ENCODE assay signal across 7 mouse cellular contexts in the genomic region with DNA sequence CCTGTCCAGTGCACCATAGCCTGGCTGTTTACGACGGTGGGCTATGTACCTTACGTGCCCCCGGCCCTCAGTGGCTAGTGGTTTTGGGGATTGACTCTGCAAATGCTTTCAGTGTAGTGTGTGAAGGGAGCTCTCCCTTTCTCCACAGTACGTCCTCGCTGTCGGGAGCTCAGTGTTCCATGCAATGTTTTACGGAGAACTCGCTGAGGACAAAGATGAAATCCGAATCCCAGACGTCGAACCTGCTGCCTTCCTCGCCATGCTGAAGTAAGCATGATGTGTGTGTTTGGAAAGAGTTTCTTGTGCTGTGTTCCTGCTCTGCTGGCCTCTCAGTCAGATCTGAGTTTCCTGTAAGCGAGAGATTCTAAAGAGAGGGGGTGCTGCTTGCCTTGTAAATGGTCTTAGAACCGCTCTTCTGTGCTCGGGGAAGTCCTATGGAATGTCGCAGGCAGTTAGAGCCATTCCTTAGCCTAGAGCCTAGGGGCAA. TPM values are rescaled to one million over a fixed set of nuclear protein-coding genes. Genes with fewer than 3 reads are reported as not detected.
A peak's percentile ranks its signal among the peaks of the same experiment; 100 is the strongest.
DNase-seq lines count a peak whose midpoint lies in the region; ATAC-seq and TF ChIP-seq lines count a peak whose summit lies in the region.

No protein-coding gene starts in this region.

- H3K9me3 ChIP-seq in midbrain, embryonic 12.5 days, result no peaks in the 10 kb centered on the region
- H3K9me3 ChIP-seq in midbrain, embryonic 11.5 days (ENCODE audit: control insufficient read depth, low read length), result no peaks in the 10 kb centered on the region
- H3K9me3 ChIP-seq in embryonic facial prominence, embryonic 12.5 days, result no peaks in the 10 kb centered on the region
- H3K9me3 ChIP-seq in hindbrain, embryonic 15.5 days, result no peaks in the 10 kb centered on the region
- no peaks in the 10 kb centered on the region for H3K9me3 ChIP-seq in midbrain, postnatal 0 days (ENCODE audit: low read length)

- H3K27ac ChIP-seq in midbrain, embryonic 12.5 days (replicated peaks), result no peak overlapping the region
- H3K27ac ChIP-seq in midbrain, embryonic 11.5 days (ENCODE audit: low read depth, low read length), result no peak overlapping the region
- peak overlapping the region; percentile 63; the same call in 1 of the 2 replicates for H3K27ac ChIP-seq in embryonic facial prominence, embryonic 12.5 days
- peak overlapping the region; percentile 78 for H3K27ac ChIP-seq in hindbrain, embryonic 15.5 days (replicated peaks)
- H3K27ac ChIP-seq in midbrain, postnatal 0 days (ENCODE audit: low read depth, low read length), result peak overlapping the region; percentile 55

- H3K9ac ChIP-seq in midbrain, embryonic 12.5 days (replicated peaks), result no peak overlapping the region
- H3K9ac ChIP-seq in midbrain, embryonic 11.5 days (ENCODE audit: low read length), result no peak overlapping the region
- H3K9ac ChIP-seq in embryonic facial prominence, embryonic 12.5 days, result peak overlapping the region; percentile 29; the same call in 1 of the 2 replicates
- H3K9ac ChIP-seq in hindbrain, embryonic 15.5 days, result peak overlapping the region; percentile 50
- peak overlapping the region; percentile 62 for H3K9ac ChIP-seq in midbrain, postnatal 0 days (replicated peaks; ENCODE audit: low read length, poor library complexity, severe bottlenecking)

- peak overlapping the region; percentile 46 for H3K4me2 ChIP-seq in midbrain, embryonic 12.5 days (replicated peaks)
- no peak overlapping the region; the same call in 1 of the 2 replicates for H3K4me2 ChIP-seq in midbrain, embryonic 11.5 days
- peak overlapping the region; percentile 50 for H3K4me2 ChIP-seq in embryonic facial prominence, embryonic 12.5 days (replicated peaks)
- H3K4me2 ChIP-seq in hindbrain, embryonic 15.5 days, result peak overlapping the region; percentile 69
- peak overlapping the region; percentile 63 for H3K4me2 ChIP-seq in midbrain, postnatal 0 days (ENCODE audit: low read depth, low read length, poor library complexity, severe bottlenecking)

- TF ChIP-seq CTCF in midbrain, postnatal 0 days (IDR thresholded peaks at IDR 0.05), result peak; percentile 67

- no peaks in the 10 kb centered on the region for H3K27me3 ChIP-seq in midbrain, embryonic 12.5 days
- no peaks in the 10 kb centered on the region for H3K27me3 ChIP-seq in midbrain, embryonic 11.5 days (ENCODE audit: control insufficient read depth, insufficient read depth, low read length)
- H3K27me3 ChIP-seq in embryonic facial prominence, embryonic 12.5 days, result no peaks in the 10 kb centered on the region
- no peaks in the 10 kb centered on the region for H3K27me3 ChIP-seq in hindbrain, embryonic 15.5 days
- H3K27me3 ChIP-seq in midbrain, postnatal 0 days (ENCODE audit: insufficient read depth, low read length), result no peaks in the 10 kb centered on the region

- H3K36me3 ChIP-seq in midbrain, embryonic 12.5 days, result peaks cover 22% of the 10 kb centered on the region
- peaks cover 4% of the 10 kb centered on the region; the same call in 1 of the 2 replicates for H3K36me3 ChIP-seq in midbrain, embryonic 11.5 days (ENCODE audit: control insufficient read depth, insufficient read depth, low read length)
- H3K36me3 ChIP-seq in embryonic facial prominence, embryonic 12.5 days, result peaks cover 23% of the 10 kb centered on the region
- H3K36me3 ChIP-seq in hindbrain, embryonic 15.5 days, result peaks cover 11% of the 10 kb centered on the region
- peaks cover 5% of the 10 kb centered on the region; the same call in 1 of the 2 replicates for H3K36me3 ChIP-seq in midbrain, postnatal 0 days (ENCODE audit: insufficient read depth, low read length)

- H3K4me3 ChIP-seq in midbrain, embryonic 12.5 days, result peak overlapping the region; percentile 30
- H3K4me3 ChIP-seq in midbrain, embryonic 11.5 days (ENCODE audit: low read depth, low read length), result no peak overlapping the region
- peak overlapping the region; percentile 34 for H3K4me3 ChIP-seq in embryonic facial prominence, embryonic 12.5 days
- peak overlapping the region; percentile 51 for H3K4me3 ChIP-seq in hindbrain, embryonic 15.5 days
- H3K4me3 ChIP-seq in midbrain, postnatal 0 days (ENCODE audit: low read depth, low read length), result peak overlapping the region; percentile 53

- ATAC-seq in midbrain, embryonic 12.5 days (ENCODE audit: low FRiP score, low read depth), result no peak
- no peak for ATAC-seq in midbrain, embryonic 11.5 days (ENCODE audit: low FRiP score)
- no peak for ATAC-seq in embryonic facial prominence, embryonic 12.5 days (ENCODE audit: insufficient number of reproducible peaks, insufficient read depth, low FRiP score, low TSS enrichment)
- peak; percentile 23; the same call in 1 of the 2 replicates for ATAC-seq in hindbrain, embryonic 15.5 days (ENCODE audit: low FRiP score, low read depth)
- ATAC-seq in midbrain, postnatal 0 days (ENCODE audit: low FRiP score), result no peak

- peaks cover 36% of the 10 kb centered on the region for H3K4me1 ChIP-seq in midbrain, embryonic 12.5 days
- H3K4me1 ChIP-seq in midbrain, embryonic 11.5 days (ENCODE audit: control insufficient read depth, insufficient read depth, low read length), result peaks cover 19% of the 10 kb centered on the region
- H3K4me1 ChIP-seq in embryonic facial prominence, embryonic 12.5 days, result peaks cover 41% of the 10 kb centered on the region
- H3K4me1 ChIP-seq in hindbrain, embryonic 15.5 days (replicated peaks), result peaks cover 44% of the 10 kb centered on the region
- peaks cover 11% of the 10 kb centered on the region; the same call in 1 of the 2 replicates for H3K4me1 ChIP-seq in midbrain, postnatal 0 days (ENCODE audit: insufficient read depth, low read length)

- 58% methylated on average over 17 of the region's 17 CpGs for WGBS in midbrain, embryonic 12.5 days
- WGBS in midbrain, embryonic 11.5 days, result 67% methylated on average over 17 of the region's 17 CpGs
- 39% methylated on average over 17 of the region's 17 CpGs for WGBS in embryonic facial prominence, embryonic 12.5 days
- WGBS in hindbrain, embryonic 15.5 days, result 57% methylated on average over 17 of the region's 17 CpGs
- 45% methylated on average over 17 of the region's 17 CpGs for WGBS in midbrain, postnatal 0 days

- no peak for DNase-seq in midbrain, embryonic 11.5 days (ENCODE audit: low spot score, missing footprints)
- peak; percentile 73 for DNase-seq in midbrain, postnatal 0 days (ENCODE audit: low spot score)
- DNase-seq in liver, result no peak
- DNase-seq in adrenal gland, postnatal 14 days, result no peak

RNA-seq across cellular contexts. Expression of a gene that starts 23.9 kb away (rescaled TPM):
- polyA plus RNA-seq in midbrain, embryonic 12.5 days (2016; fragmentation: Nextera tagmentation; extraction: Ambion mirVana), result 18.8 and 19.5 TPM in 2 replicates
- 18.3 and 23.3 TPM in 2 replicates for polyA plus RNA-seq in midbrain, embryonic 11.5 days (2014; fragmentation: Nextera tagmentation; extraction: Ambion mirVana)
- polyA plus RNA-seq in embryonic facial prominence, embryonic 12.5 days (2016; fragmentation: Nextera tagmentation; extraction: Ambion mirVana), result 16.9 and 18.1 TPM in 2 replicates
- polyA plus RNA-seq in hindbrain, embryonic 15.5 days (2015; fragmentation: Nextera tagmentation; extraction: Ambion mirVana), result 25.9 and 36.7 TPM in 2 replicates
- 60.1 and 73.3 TPM in 2 replicates for total RNA-seq in midbrain, postnatal 0 days (2014; rRNA removed)
- polyA plus RNA-seq in midbrain, postnatal 0 days (2015; fragmentation: Nextera tagmentation; extraction: Ambion mirVana), result 36.9 and 37.0 TPM in 2 replicates
- total RNA-seq in adrenal gland, postnatal 14 days (2021), result 28.1 and 32.5 TPM in 2 replicates

Comparison
In these comparisons a context has a peak if more than half of its experiments do, and no peak if none do; other contexts are left out.
1. H3K27ac ChIP-seq: peak in embryonic facial prominence, embryonic 12.5 days (single experiment), hindbrain, embryonic 15.5 days (single experiment) and midbrain, postnatal 0 days (single experiment); none in midbrain, embryonic 12.5 days (single experiment) and midbrain, embryonic 11.5 days (single experiment).
2. H3K9ac ChIP-seq: peak in embryonic facial prominence, embryonic 12.5 days (single experiment), hindbrain, embryonic 15.5 days (single experiment) and midbrain, postnatal 0 days (single experiment); none in midbrain, embryonic 12.5 days (single experiment) and midbrain, embryonic 11.5 days (single experiment).